Mouse (Mus musculus) hindbrain, embryonic 14.5 days (tissue): ENCODE measurements around the gene Arl2bp. TPM values are rescaled to one million over a fixed set of nuclear protein-coding genes. Genes with fewer than 3 reads are reported as not detected.

Experiments
- ATAC-seq: fragments of 200-750 bp; cut with Nextera tagmentation; 2 replicates; pipeline ENCODE4 v1.8.0; 2017; ENCODE audit warnings: moderate number of reproducible peaks, mild to moderate bottlenecking, moderate TSS enrichment, moderate library complexity; ENCODE audit not compliant: low FRiP score
- DNase-seq: peaks from one replicate; pipeline ENCODE4 v3.0.0-alpha.2; 2015; ENCODE audit warnings: low spot score
- H3K27ac ChIP-seq: fragments of 300-500 bp; sonication (generic); 2 replicates; pipeline ENCODE4 v1.5.1; 2014; ENCODE audit warnings: mild to moderate bottlenecking, moderate library complexity
- H3K27me3 ChIP-seq: fragments of 300-500 bp; sonication (generic); 2 replicates; pipeline ENCODE4 v1.6.1; 2014; ENCODE audit warnings: mild to moderate bottlenecking, low read length, mixed read lengths; ENCODE audit not compliant: control insufficient read depth, insufficient read depth
- H3K36me3 ChIP-seq: fragments of 300-500 bp; sonication (generic); replicated peaks from 2 replicates; pipeline ENCODE4 v1.6.1; 2014; ENCODE audit not compliant: control insufficient read depth, insufficient read depth
- H3K4me1 ChIP-seq: fragments of 300-500 bp; sonication (generic); replicated peaks from 2 replicates; pipeline ENCODE4 v1.6.1; 2014; ENCODE audit warnings: antibody characterized with exemption, low read length, mixed read lengths; ENCODE audit not compliant: control insufficient read depth, insufficient read depth
- H3K4me2 ChIP-seq: fragments of 300-500 bp; sonication (generic); replicated peaks from 2 replicates; pipeline ENCODE4 v1.6.1; 2014; ENCODE audit warnings: mild to moderate bottlenecking, moderate library complexity
- H3K4me3 ChIP-seq: fragments of 300-500 bp; sonication (generic); replicated peaks from 2 replicates; pipeline ENCODE4 v1.5.1; 2014; ENCODE audit warnings: mild to moderate bottlenecking, low read length
- H3K9ac ChIP-seq: fragments of 300-500 bp; sonication (generic); 2 replicates; pipeline ENCODE4 v1.6.1; 2014
- H3K9me3 ChIP-seq: fragments of 300-500 bp; sonication (generic); 2 replicates; pipeline ENCODE4 v1.6.1; 2016; ENCODE audit warnings: low read length; ENCODE audit not compliant: control insufficient read depth
- WGBS: fragments of 180-500 bp; shearing (Covaris S2); extraction: QIAGEN DNeasy Blood & Tissue Kit; methylation state at CpG from one replicate; pipeline ENCODE4 v1.1.7; 2014; 5-methylcytosine and 5-hydroxymethylcytosine counted together
- polyA plus RNA-seq: library from polyadenylated mRNA; unstranded; fragments of >200 nt; fragmentation: Nextera tagmentation; extraction: Ambion mirVana; gene quantifications from 2 replicates; pipeline ENCODE4 v1.2.1, GENCODE M21; 2014

The Arl2bp gene
- 88.2 and 96.3 TPM in 2 replicates for polyA plus RNA-seq

DNA sequence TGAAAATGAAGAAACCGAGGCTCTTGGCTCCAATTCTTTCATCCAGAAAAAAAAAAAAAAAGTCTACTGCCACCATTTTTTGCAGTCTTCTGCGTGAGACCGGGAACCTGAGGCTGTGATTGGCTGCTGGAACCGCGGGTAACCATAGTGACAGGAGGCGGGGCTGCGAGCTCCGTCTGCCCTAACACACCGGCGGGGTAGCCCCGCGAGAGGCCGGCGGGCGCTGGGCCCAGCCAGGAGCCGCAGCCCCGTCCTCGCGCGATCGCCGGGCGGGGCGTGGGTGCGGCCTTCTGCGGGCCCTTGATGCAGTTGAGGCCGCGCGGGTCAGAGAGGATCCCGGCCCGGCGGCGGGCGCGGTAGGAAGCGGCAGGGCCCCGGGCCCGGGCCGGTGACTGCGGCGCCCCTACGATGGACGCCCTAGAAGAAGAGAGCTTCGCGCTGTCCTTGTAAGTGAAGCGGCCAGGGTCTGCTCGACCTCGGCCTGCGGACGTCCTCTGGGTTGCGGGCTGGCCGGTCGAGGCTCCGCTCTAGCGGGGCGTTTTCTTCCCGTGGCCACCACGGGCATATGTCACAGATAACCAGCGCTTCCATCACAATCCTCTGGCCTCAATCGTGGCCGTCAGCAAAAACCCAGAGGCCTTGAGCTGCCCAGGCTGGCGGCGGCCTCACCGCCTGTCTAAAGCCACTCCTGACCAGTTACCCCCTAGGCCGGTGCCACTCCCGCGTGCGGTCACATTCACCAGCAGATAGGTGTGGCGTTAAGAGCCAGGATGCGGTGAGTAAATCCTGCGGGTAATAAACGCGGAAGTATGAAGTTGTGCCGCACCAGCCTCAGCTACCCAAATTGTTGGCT is at the start of gene Arl2bp:
Gene Arl2bp, plus strand, starts transcription at position 145 of the 853 bp plus-strand sequence.
- H3K9me3 ChIP-seq: no peaks in the 10 kb centered on the region
- DNase-seq (peak; percentile 93), ATAC-seq (peak; percentile 99)
- peak within 1 kb of the TSS; percentile 99 for H3K9ac ChIP-seq
- H3K36me3 ChIP-seq: peaks cover 34% of the 10 kb centered on the region
- H3K4me2 ChIP-seq: peak within 1 kb of the TSS; percentile 69
- under 1% methylated on average over 67 of the region's 74 CpGs for WGBS
- no peaks in the 10 kb centered on the region for H3K27me3 ChIP-seq
- peak within 1 kb of the TSS; percentile 99 for H3K4me3 ChIP-seq
- peak within 1 kb of the TSS; percentile 97 for H3K27ac ChIP-seq
- H3K4me1 ChIP-seq: peaks cover 19% of the 10 kb centered on the region

DNA sequence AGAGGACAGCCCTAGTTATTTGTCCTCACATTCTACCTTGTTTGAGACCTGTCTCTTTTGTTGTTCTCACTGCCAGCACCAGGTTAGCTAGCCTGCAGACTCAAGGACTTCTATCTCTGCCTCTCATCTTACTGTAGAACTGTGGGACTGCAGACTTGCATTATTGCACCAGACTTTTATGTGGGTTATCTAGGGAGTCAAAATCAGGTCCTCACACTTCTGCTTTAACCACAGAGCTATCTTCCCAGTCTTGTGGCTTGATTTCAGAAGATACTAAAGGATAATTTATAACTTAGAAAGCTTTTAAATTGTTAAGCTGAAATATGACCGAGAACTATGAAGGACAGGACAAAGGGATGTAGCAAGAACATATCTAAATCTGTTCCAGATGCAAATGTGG is 41.5 kb upstream of the Arl2bp start:
- no peaks in the 10 kb centered on the region for H3K4me1 ChIP-seq
- no peaks in the 10 kb centered on the region for H3K27me3 ChIP-seq
- no peak overlapping the region for H3K4me3 ChIP-seq
- DNase-seq (no peak), ATAC-seq (no peak)
- no peak overlapping the region for H3K4me2 ChIP-seq
- 93% methylated on average over 1 of the region's 1 CpGs for WGBS
- H3K36me3 ChIP-seq: peaks cover 44% of the 10 kb centered on the region
- H3K9ac ChIP-seq: no peak overlapping the region
- no peaks in the 10 kb centered on the region for H3K9me3 ChIP-seq
- H3K27ac ChIP-seq: no peak overlapping the region

DNA sequence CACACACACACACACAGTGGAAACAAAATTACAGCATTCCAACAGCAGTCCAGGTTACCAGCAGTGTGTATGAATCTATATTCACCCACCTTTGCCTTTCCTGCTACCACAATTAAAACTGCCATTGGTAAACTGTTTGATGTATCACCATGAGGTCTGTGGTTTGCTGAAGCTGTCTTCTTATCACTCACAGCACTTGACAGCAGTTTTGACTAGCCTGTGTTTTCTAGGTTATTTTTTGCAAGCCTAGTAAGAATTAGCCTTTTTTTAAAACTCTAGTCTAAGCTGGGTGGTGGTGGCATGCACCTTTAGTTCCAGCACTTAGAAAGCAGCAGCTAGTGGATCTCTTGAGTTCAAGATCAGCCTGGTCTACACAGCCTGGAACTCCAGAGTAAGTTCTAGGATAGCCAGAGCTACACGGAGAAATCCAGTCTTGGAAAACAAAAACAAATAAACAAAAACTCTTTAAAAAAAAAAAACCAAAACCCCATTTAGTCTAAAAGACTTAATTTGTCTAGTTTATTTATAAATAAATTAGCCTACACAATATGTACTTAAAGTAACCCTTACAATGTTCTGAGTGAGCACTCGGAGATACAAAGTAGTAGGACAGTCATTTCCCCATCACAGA is 32.7 kb upstream of the Arl2bp start:
- H3K4me1 ChIP-seq: no peaks in the 10 kb centered on the region
- 88% methylated on average over 2 of the region's 2 CpGs for WGBS
- H3K27ac ChIP-seq: no peak overlapping the region
- no peak overlapping the region for H3K9ac ChIP-seq
- peaks cover 85% of the 10 kb centered on the region for H3K36me3 ChIP-seq
- H3K4me2 ChIP-seq: no peak overlapping the region
- DNase-seq (no peak), ATAC-seq (no peak)
- H3K9me3 ChIP-seq: no peaks in the 10 kb centered on the region
- no peak overlapping the region for H3K4me3 ChIP-seq
- no peaks in the 10 kb centered on the region for H3K27me3 ChIP-seq

DNA sequence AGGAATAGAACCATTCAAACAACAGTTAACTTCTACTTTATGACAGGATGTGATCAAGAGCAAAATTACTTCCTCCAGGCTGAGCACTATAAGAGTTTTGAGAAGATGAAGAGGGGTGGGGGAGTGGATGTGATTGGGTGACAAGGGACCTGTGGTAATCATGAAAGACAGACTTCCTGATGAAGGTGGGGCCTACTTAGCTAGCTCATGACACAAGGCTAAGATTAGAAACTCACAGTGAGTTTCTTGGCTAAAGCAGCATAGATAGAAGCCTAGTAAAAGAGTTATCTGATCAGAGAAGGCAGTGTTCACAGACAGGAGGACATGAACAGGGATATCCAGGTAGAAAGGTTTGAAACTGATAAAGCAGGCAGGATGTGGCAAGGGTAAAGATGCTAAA is 32.2 kb upstream of the Arl2bp start:
- H3K9ac ChIP-seq: no peak overlapping the region
- no peak overlapping the region for H3K4me2 ChIP-seq
- H3K27ac ChIP-seq: no peak overlapping the region
- H3K4me3 ChIP-seq: no peak overlapping the region
- no peak for DNase-seq
- ATAC-seq: no peak
- H3K27me3 ChIP-seq: no peaks in the 10 kb centered on the region
- H3K9me3 ChIP-seq: no peaks in the 10 kb centered on the region
- peaks cover 89% of the 10 kb centered on the region for H3K36me3 ChIP-seq
- H3K4me1 ChIP-seq: no peaks in the 10 kb centered on the region

DNA sequence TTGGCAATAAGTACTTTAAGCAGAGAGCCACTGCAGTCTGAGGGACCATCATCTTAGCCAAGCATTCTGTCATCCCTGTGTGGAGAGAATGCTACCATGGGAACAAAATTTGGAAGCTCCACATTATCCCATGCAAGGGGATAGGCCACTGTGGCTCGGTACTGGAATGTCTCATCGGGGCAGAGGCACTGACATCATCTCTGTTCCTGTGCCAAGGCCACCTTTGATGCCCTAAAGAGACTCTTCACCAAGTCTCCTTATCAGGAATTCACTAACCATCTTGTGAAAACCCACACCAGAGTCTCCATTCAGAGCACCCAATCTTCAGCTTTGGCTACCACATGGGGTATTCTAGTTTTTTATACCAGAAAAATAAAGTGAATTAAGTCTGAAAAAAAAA is 25.2 kb upstream of the Arl2bp start:
- ATAC-seq (no peak), DNase-seq (no peak)
- Histone ChIP-seq H3K4me1 (no peaks in the 10 kb centered on the region), H3K27ac (no peak overlapping the region), H3K9ac (no peak overlapping the region), H3K36me3 (peaks cover 99% of the 10 kb centered on the region), H3K27me3 (no peaks in the 10 kb centered on the region), H3K4me2 (no peak overlapping the region), H3K4me3 (no peak overlapping the region), H3K9me3 (no peaks in the 10 kb centered on the region)
- 95% methylated on average over 2 of the region's 2 CpGs for WGBS

DNA sequence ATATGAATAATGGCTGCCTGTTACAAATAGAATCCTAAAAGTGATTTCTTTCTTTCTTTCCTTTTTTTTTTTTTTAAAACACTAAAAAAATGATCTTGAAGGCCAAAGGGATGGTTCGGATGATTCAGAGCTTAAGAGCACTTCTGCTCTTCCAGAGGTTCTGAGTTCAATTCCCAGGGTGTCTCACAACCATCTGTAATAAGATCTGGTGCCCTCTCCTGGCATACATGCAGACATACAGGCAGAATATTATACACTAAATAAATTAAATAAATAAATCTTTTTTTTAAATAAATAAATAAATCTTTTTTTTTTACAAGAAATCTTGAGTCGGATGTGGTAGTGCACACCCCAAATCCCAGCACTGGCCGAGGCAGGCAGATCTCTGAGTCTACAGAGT is 24.5 kb upstream of the Arl2bp start:
- Histone ChIP-seq H3K4me3 (no peak overlapping the region), H3K9me3 (no peaks in the 10 kb centered on the region), H3K4me2 (no peak overlapping the region), H3K27me3 (no peaks in the 10 kb centered on the region), H3K9ac (no peak overlapping the region), H3K4me1 (no peaks in the 10 kb centered on the region), H3K36me3 (peaks cover 99% of the 10 kb centered on the region), H3K27ac (no peak overlapping the region)
- WGBS: 94% methylated on average over 3 of the region's 3 CpGs
- DNase-seq (no peak), ATAC-seq (no peak)

DNA sequence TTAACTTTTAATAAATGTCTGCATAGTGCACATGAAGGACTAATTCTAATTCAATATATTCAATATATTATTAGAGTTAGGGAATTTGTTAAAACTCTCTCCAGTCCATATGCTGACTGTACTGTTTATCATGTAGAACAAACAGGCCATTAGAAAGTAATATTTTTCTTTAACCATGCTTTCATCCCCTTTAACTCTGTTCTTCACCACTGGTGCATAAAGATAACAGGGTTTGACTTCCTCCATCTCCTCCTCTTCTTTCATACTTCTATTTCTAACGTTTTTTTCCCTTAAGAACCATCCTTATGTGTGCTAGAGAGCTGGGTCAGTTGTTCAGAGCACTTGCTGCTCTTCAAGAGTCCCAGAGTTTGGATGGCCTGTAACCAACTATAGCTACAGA is 21.2 kb upstream of the Arl2bp start:
- no peak overlapping the region for H3K4me2 ChIP-seq
- WGBS: 56% methylated on average over 1 of the region's 1 CpGs
- H3K9ac ChIP-seq: no peak overlapping the region
- H3K9me3 ChIP-seq: no peaks in the 10 kb centered on the region
- H3K36me3 ChIP-seq: peaks cover 96% of the 10 kb centered on the region
- no peak overlapping the region for H3K4me3 ChIP-seq
- no peaks in the 10 kb centered on the region for H3K27me3 ChIP-seq
- no peak for ATAC-seq
- H3K4me1 ChIP-seq: no peaks in the 10 kb centered on the region
- no peak overlapping the region for H3K27ac ChIP-seq
- DNase-seq: no peak

DNA sequence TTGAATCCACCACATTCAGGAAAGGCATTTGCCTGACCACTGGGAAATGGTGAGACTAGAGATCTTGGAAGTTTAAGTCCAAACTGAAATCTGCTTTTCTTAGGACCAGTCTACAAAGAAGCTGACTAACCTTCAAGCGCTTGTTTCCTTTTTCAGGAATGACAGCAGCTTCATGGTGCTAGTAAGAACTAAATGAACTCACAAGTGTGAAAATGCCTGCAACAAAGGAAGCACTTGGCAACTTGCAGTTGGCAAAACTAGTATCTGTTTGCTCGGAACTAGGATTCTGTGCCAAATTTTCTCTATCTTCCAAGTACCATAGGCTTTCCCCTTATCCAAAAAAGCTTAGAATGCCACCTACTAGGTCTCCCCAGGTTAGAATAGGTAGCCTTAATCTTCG is 20.2 kb upstream of the Arl2bp start:
- Histone ChIP-seq H3K4me1 (no peaks in the 10 kb centered on the region), H3K9ac (no peak overlapping the region), H3K4me2 (no peak overlapping the region), H3K4me3 (no peak overlapping the region), H3K36me3 (peaks cover 94% of the 10 kb centered on the region), H3K27ac (no peak overlapping the region), H3K9me3 (no peaks in the 10 kb centered on the region), H3K27me3 (no peaks in the 10 kb centered on the region)
- 94% methylated on average over 3 of the region's 3 CpGs for WGBS
- no peak for ATAC-seq
- DNase-seq: no peak

DNA sequence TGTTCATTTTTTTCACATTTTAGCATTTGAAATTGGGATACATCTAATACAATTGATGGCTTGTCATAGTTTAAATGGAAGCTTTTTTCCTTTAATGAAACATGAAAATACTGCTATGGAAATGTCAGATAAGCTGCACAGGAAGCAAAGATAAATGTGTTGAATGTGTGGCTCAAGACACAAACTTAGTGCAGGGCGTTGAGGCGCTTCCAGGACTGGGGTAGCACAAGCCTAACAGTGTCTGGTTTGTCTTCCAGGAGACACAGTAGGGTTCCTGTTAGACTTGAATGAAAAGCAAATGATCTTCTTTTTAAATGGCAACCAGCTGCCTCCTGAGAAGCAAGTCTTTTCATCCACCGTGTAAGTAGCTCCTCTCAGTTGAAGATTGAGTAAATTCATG is 16.9 kb upstream of the Arl2bp start:
- H3K9me3 ChIP-seq: no peaks in the 10 kb centered on the region
- H3K9ac ChIP-seq: no peak overlapping the region
- no peaks in the 10 kb centered on the region for H3K4me1 ChIP-seq
- peaks cover 90% of the 10 kb centered on the region for H3K36me3 ChIP-seq
- no peak for ATAC-seq
- no peak overlapping the region for H3K4me3 ChIP-seq
- no peak overlapping the region for H3K4me2 ChIP-seq
- H3K27ac ChIP-seq: no peak overlapping the region
- H3K27me3 ChIP-seq: no peaks in the 10 kb centered on the region
- 37% methylated on average over 3 of the region's 3 CpGs for WGBS
- DNase-seq: no peak
